Mouse (Mus musculus): ENCODE results near the gene Gpc5.

The Gpc5 gene

GRCm38 (mm10) chr14:115106326-115106725, 14.3 kb downstream of the Gpc5 start:
- DNase-seq (ENCODE audit: low read depth, low spot score): no peak

DNA sequence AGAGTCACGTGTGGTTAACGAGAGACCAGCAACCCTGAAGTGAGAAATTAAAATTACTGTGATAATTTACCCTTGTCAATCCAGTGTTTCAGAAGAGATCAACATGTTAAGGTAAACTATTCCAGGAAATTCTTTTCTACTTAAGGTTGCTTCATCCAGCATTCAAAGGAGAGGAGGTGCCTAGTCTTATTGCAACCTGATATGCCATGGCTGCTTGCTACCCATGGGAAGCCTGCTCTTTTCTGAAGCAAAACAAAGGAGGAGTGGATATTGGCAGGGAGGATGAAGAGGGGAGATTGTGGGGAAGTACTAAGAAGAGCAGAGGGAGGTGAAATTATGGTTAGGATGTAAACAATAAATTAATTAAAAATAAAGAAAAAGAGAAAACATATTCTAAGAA, 15.5 kb downstream of the Gpc5 start:
- DNase-seq (ENCODE audit: low read depth, low spot score): no peak

DNA sequence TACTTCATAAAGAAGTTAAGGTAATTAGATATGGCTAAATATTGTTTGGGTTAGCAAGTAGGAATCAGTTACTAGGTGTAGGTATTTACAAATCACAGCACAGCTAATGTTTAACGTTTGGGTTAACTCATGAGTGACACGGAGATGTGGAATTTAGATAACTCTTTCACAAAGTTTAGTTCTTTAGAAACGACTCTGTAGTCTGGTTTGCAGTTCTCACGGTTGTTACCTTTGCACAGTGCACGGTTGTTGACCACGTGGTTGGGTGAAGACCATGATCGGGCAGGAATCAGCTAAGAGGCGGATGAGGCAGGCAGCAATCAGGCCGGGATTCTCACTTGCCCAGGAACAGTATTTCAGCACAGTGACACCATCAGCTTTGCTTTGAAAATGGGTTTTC, 26.6 kb downstream of the Gpc5 start:
- no peak for DNase-seq (ENCODE audit: low read depth, low spot score)

GRCm38 (mm10) chr14:115148821-115149220, 56.8 kb downstream of the Gpc5 start:
- no peak for DNase-seq (ENCODE audit: low read depth, low spot score)

- DNase-seq (ENCODE audit: low read depth, low spot score): no peak
These were observed 64.6 kb downstream of the Gpc5 start for GRCm38 (mm10) chr14:115156597-115156996.

GRCm38 (mm10) chr14:115177322-115177836, 85.4 kb downstream of the Gpc5 start:
- no peak for DNase-seq (ENCODE audit: low read depth, low spot score)

GRCm38 (mm10) chr14:115179925-115180324, 87.9 kb downstream of the Gpc5 start:
- DNase-seq (ENCODE audit: low read depth, low spot score): no peak

DNA sequence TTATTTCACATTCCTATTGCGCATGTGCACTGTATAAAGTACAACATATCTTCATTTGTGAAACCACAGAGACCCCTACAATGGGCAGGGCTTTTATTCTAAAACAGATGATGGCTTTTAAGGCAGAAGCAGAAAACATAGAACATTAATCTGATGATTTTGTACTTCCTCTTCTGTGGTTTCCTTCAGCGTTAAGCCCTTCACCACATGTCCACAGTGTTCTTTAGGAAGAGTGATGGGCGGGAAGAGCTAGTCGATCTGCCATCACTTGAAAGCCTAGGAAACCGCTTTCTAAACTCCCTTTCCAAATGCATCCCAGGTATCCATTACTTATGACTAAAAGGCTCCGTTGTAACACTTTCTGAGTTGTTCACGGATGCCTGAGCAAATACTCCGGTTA, 96.2 kb downstream of the Gpc5 start:
- DNase-seq (ENCODE audit: low read depth, low spot score): no peak

DNA sequence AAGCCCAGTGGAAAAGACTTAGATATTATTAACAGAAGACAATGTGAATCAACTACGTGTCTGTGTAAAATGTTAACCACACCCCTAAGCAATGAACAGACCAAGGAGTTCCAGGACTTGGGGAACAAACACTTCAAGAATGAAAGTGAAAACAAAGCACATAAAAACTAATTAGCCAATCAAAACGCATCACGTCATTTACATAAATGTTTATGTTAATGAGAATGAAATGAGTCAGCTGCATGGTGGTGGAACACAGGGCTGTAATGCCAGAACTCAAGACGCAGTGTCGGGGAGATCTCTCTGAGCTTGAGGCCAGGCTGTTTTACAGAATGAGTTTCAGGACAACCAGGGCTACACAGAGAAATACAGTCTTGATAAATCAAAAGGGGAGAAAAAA, 136.1 kb downstream of the Gpc5 start:
- DNase-seq (ENCODE audit: low read depth, low spot score): no peak

- DNase-seq (ENCODE audit: low read depth, low spot score): no peak
These were observed 144.4 kb downstream of the Gpc5 start for GRCm38 (mm10) chr14:115236387-115236786.

- no peak for DNase-seq (ENCODE audit: low read depth, low spot score)
These were observed 148.8 kb downstream of the Gpc5 start for GRCm38 (mm10) chr14:115240621-115241373.

GRCm38 (mm10) chr14:115250537-115250936, 158.5 kb downstream of the Gpc5 start:
- no peak for DNase-seq (ENCODE audit: low read depth, low spot score)

DNA sequence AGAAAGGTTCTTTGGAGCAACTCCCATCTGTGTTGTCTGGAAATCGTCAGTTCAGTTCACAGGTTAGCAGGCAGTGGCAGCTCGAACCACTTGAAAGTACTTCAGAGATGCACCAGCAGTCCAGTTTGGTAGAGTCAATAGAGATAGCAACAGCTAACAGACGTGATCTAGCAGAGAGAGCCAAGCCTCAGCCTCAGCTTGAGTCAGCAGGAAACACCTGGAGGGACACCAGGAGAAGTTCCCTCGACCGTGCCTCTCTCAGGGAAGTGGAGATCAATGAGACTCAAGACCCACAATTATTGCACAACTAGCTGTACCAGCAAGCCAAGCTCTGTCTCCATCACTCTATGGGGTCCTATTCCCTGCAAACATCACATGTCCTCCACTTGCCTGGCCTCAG, 159.8 kb downstream of the Gpc5 start:
- no peak for DNase-seq (ENCODE audit: low read depth, low spot score)

DNA sequence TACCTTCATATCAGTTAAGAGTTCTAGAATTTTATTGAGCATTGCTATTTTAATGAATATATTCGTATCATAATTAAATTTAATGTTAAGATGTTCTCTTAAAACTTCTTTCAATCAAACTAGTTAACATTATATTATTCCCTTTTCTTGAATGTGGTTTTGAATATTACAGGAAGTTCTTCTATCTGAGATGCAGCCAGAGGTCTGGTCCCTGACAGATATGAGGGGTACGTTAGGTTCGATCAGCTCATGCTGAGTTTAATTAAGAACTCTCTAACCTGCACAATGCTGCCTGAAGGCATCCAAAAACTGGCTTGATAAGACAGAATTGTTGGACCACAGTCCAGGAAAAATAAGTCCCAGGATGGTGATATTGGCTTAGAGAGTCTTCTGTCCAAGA, 161.1 kb downstream of the Gpc5 start:
- DNase-seq (ENCODE audit: low read depth, low spot score): no peak

- DNase-seq (ENCODE audit: low read depth, low spot score): no peak
These were observed 161.7 kb downstream of the Gpc5 start for GRCm38 (mm10) chr14:115253685-115254084.

- DNase-seq (ENCODE audit: low read depth, low spot score): no peak
These were observed 177.8 kb downstream of the Gpc5 start for GRCm38 (mm10) chr14:115269703-115270402.

GRCm38 (mm10) chr14:115270445-115270844, 178.4 kb downstream of the Gpc5 start:
- no peak for DNase-seq (ENCODE audit: low read depth, low spot score)

- DNase-seq (ENCODE audit: low read depth, low spot score): no peak
These were observed 190.8 kb downstream of the Gpc5 start for GRCm38 (mm10) chr14:115282782-115283181.

DNA sequence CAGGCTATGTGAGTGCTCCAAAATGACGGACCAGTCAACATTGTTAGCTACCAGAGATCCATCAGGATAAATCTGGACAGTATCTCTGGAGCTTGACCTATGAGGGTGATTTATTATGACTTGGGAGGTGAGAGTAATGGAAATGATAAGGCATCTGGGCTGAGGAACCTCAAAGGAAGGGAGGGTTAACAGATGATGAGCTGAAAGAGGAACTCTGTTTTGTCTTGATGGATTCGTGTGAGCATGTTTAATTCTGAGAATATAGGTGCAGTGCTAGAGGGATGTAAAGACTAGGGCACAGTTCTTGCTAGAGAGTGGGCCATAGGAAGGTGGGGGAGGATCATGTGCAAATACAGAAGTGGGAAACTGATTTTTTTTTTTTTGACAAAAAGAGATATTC, 232.2 kb downstream of the Gpc5 start:
- no peak for DNase-seq (ENCODE audit: low read depth, low spot score)

DNA sequence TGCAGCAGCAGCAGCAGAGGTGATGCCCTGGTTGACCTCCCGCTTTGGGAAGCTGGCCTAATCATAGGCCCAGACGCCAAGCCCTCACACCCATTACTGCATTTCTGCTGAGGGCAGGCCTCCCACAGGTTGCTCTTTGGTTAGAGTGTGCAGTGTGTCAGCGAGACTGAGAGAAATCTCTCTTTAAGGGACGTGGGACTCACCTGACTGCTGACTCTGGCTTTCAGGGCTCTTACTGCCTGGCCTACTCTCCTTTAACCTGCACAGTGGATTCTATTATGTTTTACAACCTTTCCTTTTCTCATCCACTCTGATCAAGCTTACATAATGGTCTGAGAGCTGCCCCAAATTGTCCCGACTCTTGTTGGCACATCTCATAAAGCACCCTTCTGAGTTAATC, 234.4 kb downstream of the Gpc5 start:
- no peak for DNase-seq (ENCODE audit: low read depth, low spot score)

- DNase-seq (ENCODE audit: low read depth, low spot score): no peak
These were observed 247.1 kb downstream of the Gpc5 start for GRCm38 (mm10) chr14:115339084-115339483.

DNA sequence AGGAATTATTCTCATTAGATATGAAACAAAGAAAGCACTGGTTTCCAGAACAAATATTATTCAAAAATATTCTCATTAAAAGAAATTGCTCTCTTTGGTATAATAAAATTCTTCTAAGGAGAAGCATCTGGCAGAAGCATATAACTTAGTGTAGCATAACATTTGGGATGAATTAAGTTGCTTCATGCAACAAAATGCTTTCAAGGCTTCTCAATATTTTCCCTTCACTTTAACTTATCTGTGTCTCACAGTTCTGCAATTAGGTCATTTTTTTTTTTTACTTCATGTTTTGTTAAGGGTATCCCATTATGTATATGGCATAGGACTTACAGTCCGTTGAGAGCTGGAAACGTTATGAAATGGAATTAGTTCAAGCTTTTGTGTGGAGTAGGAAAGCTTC, 250.6 kb downstream of the Gpc5 start:
- no peak for DNase-seq (ENCODE audit: low read depth, low spot score)

GRCm38 (mm10) chr14:115349448-115349847, 257.4 kb downstream of the Gpc5 start:
- DNase-seq (ENCODE audit: low read depth, low spot score): no peak
